Mouse (Mus musculus): Measurements from ENCODE around the gene Krtap19-4. TPM values are rescaled to one million over a fixed set of nuclear protein-coding genes. Genes with fewer than 3 reads are reported as not detected.

The Krtap19-4 gene
- polyA plus RNA-seq, 1 experiment from 2014 or later = not detected

Other genes starting within 250 kb of the Krtap19-4 start
- gene Krtap26-1, start 237.3 kb downstream of the Krtap19-4 start, polyA plus RNA-seq (2016; fragmentation: Nextera tagmentation; extraction: Ambion mirVana) = not detected in 2 replicates
- not detected in 2 replicates for gene Krtap27-1, start 213.4 kb downstream of the Krtap19-4 start, polyA plus RNA-seq (2016; fragmentation: Nextera tagmentation; extraction: Ambion mirVana)
- gene 2310061N02Rik, start 177.1 kb downstream of the Krtap19-4 start, polyA plus RNA-seq (2016; fragmentation: Nextera tagmentation; extraction: Ambion mirVana) = not detected in 2 replicates
- not detected in 2 replicates for gene Krtap13-1, start 156.2 kb downstream of the Krtap19-4 start, polyA plus RNA-seq (2016; fragmentation: Nextera tagmentation; extraction: Ambion mirVana)
- not detected in 2 replicates for gene Krtap13, start 133.5 kb downstream of the Krtap19-4 start, polyA plus RNA-seq (2016; fragmentation: Nextera tagmentation; extraction: Ambion mirVana)
- gene 2310034C09Rik, start 126.2 kb downstream of the Krtap19-4 start, polyA plus RNA-seq (2016; fragmentation: Nextera tagmentation; extraction: Ambion mirVana) = not detected in 2 replicates
- gene 2310057N15Rik, start 110.9 kb downstream of the Krtap19-4 start, polyA plus RNA-seq (2016; fragmentation: Nextera tagmentation; extraction: Ambion mirVana) = not detected in 2 replicates
- gene Gm5965, start 107.2 kb downstream of the Krtap19-4 start, polyA plus RNA-seq (2016; fragmentation: Nextera tagmentation; extraction: Ambion mirVana) = not detected in 2 replicates
- not detected in 2 replicates for gene Gm20741, start 72.9 kb downstream of the Krtap19-4 start, polyA plus RNA-seq (2016; fragmentation: Nextera tagmentation; extraction: Ambion mirVana)
- gene Krtap15, start 64.9 kb downstream of the Krtap19-4 start, polyA plus RNA-seq (2016; fragmentation: Nextera tagmentation; extraction: Ambion mirVana) = not detected in 2 replicates
- not detected in 2 replicates for gene Krtap14, start 58.9 kb downstream of the Krtap19-4 start, polyA plus RNA-seq (2016; fragmentation: Nextera tagmentation; extraction: Ambion mirVana)
- gene Krtap19-1, start 15.7 kb downstream of the Krtap19-4 start, polyA plus RNA-seq (2016; fragmentation: Nextera tagmentation; extraction: Ambion mirVana) = not detected in 2 replicates
- not detected in 2 replicates for gene Krtap19-2, start 10.8 kb downstream of the Krtap19-4 start, polyA plus RNA-seq (2016; fragmentation: Nextera tagmentation; extraction: Ambion mirVana)
- gene Krtap19-3, start 7.1 kb downstream of the Krtap19-4 start, polyA plus RNA-seq (2016; fragmentation: Nextera tagmentation; extraction: Ambion mirVana) = not detected in 2 replicates
- gene Krtap19-5, start 11.4 kb upstream of the Krtap19-4 start, polyA plus RNA-seq (2016; fragmentation: Nextera tagmentation; extraction: Ambion mirVana) = not detected in 2 replicates
- not detected in 2 replicates for gene Krtap19-9b, start 47.2 kb upstream of the Krtap19-4 start, polyA plus RNA-seq (2016; fragmentation: Nextera tagmentation; extraction: Ambion mirVana)
- not detected in 2 replicates for gene Krtap16-3, start 77.8 kb upstream of the Krtap19-4 start, polyA plus RNA-seq (2016; fragmentation: Nextera tagmentation; extraction: Ambion mirVana)
- not detected in 2 replicates for gene Krtap22-2, start 125.7 kb upstream of the Krtap19-4 start, polyA plus RNA-seq (2016; fragmentation: Nextera tagmentation; extraction: Ambion mirVana)
- gene Gm10229, start 130.2 kb upstream of the Krtap19-4 start, polyA plus RNA-seq (2016; fragmentation: Nextera tagmentation; extraction: Ambion mirVana) = not detected in 2 replicates
- gene Krtap6-1, start 146.6 kb upstream of the Krtap19-4 start, polyA plus RNA-seq (2016; fragmentation: Nextera tagmentation; extraction: Ambion mirVana) = not detected in 2 replicates
- gene Gm10228, start 156.4 kb upstream of the Krtap19-4 start, polyA plus RNA-seq (2016; fragmentation: Nextera tagmentation; extraction: Ambion mirVana) = not detected in 2 replicates
- not detected in 2 replicates for gene Krtap6-5, start 162.8 kb upstream of the Krtap19-4 start, polyA plus RNA-seq (2016; fragmentation: Nextera tagmentation; extraction: Ambion mirVana)
- gene 1110025L11Rik, start 178.9 kb upstream of the Krtap19-4 start, polyA plus RNA-seq (2016; fragmentation: Nextera tagmentation; extraction: Ambion mirVana) = not detected in 2 replicates
- not detected in 2 replicates for gene Krtap6-3, start 198.9 kb upstream of the Krtap19-4 start, polyA plus RNA-seq (2016; fragmentation: Nextera tagmentation; extraction: Ambion mirVana)